Mouse (Mus musculus): ENCODE data around the gene Cd37. TPM values are rescaled to one million over a fixed set of nuclear protein-coding genes. Genes with fewer than 3 reads are reported as not detected.

Gene Cd37
- total RNA-seq, 2 experiments from 2014 or later = 0.69 to 1.3 TPM

DNA sequence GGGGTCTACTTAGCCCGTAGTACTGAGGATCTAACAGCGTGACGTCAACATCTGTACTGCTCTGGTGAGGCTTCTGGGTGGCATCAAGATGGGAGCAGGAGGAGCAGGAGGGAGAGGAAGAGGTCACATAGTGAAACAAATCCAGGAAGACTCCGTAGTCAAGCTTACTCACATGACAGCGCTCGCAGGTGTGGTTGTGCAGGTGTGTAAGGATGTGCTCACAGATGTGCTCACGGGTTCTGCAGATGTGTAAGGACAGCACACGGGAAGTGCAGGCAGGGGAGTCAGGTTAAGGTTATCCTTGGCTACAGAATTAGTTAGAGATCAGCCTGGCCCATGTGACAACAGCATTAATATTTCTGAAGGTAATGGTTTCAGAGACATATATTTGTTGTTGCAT, 14.9 kb upstream of the Cd37 start:
- TF ChIP-seq CTCF (IDR thresholded peaks at IDR 0.05) = no peak
- H3K27ac ChIP-seq = no peak overlapping the region
- intact Hi-C loops (cut with DNase I) = no loop called here
- no peak overlapping the region for H3K4me3 ChIP-seq
- DNase-seq = no peak

DNA sequence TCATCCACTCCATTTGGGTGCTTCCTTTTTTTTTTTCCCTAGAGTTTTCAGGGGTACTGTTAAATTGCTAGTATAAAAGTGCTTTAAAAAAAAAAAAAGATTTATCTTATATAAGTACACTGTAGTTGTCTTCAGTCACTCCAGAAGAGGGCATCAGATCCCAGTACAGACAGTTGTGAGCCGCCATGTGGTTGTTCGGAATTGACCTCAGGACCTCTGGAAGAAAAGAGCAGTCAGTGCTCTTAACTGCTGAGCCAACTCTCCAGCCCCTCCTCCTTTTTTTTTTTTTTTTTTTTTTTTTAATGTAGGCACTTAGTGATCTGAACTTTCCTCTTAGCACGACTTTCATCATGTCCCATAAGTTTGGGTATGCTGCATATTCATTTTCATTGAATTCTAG, 8.8 kb upstream of the Cd37 start:
- no peak for TF ChIP-seq CTCF (IDR thresholded peaks at IDR 0.05)
- DNase-seq = no peak
- intact Hi-C loops (cut with DNase I) = no loop called here
- H3K27ac ChIP-seq = no peak overlapping the region
- no peak overlapping the region for H3K4me3 ChIP-seq

GRCm38 (mm10) chr7:45241389-45241749, 2.5 kb upstream of the Cd37 start:
- Histone ChIP-seq H3K27ac (no peak overlapping the region), H3K4me3 (peak overlapping the region; percentile 41; the same call in 1 of the 2 replicates)
- TF ChIP-seq CTCF (IDR thresholded peaks at IDR 0.05) = no peak
- DNase-seq = no peak
- intact Hi-C loops (cut with DNase I) = no loop called here

GRCm38 (mm10) chr7:45240633-45241388, 1.9 kb upstream of the Cd37 start, which contains the start of gene Slc6a16:
Gene Slc6a16 (plus strand): TSS chr7:45241085.
- no peak for TF ChIP-seq CTCF (IDR thresholded peaks at IDR 0.05)
- Histone ChIP-seq H3K4me3 (peak within 1 kb of the TSS; percentile 41), H3K27ac (no peak within 1 kb of the TSS)
- peak; percentile 63 for DNase-seq
- intact Hi-C loops (cut with DNase I) = no loop called here

GRCm38 (mm10) chr7:45240109-45240508, 1.2 kb upstream of the Cd37 start:
- no peak for TF ChIP-seq CTCF (IDR thresholded peaks at IDR 0.05)
- intact Hi-C loops (cut with DNase I) = no loop called here
- no peak for DNase-seq
- H3K27ac ChIP-seq = no peak overlapping the region
- H3K4me3 ChIP-seq = no peak overlapping the region

DNA sequence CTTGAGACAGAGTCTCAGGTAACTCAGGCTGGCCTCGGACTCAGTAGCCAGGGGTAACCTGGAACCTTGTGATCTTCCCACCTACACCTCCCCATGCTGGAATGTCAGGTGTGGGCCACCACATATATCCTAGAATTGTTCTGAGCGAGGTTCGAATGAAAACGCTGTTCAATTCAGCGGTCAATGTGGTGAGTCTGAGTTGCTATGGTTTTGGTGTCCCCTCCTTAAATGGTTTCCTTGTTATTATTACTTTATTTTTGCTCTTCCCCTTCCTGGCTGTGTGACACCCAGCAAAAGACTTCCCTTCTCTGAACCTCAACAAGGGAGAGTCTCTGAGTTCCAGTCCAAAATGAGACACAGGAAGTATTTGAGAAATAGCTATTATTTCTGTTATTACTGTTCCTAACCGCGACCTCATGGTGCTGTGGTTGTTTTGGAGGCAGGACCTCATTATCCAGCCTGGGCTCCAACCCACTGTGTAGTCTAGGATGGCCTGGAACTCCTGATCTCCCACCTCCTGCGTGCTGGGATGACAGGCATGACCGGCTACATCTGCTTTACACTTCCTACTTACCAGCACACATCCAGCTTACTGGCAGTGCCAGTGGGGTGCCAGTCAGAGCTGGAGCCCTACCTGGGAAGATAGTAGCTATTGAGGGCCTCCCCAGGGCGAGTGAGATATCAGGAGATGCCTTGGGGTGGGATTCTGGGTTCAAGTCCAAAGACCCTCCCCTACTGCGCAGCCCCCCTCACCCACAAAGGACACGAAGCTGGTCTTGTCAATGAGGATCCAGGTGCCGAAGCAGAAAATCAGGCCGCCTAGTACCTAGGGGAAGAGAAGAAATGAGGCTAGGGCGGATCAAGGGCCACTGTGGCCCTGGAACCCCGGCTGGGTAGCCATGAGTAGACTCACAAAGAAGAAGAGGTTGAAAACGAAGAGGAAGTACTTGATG, 892 bp downstream of the Cd37 start:
- H3K27ac ChIP-seq = no peak overlapping the region
- intact Hi-C loops (cut with DNase I) = no loop called here
- no peak for TF ChIP-seq CTCF (IDR thresholded peaks at IDR 0.05)
- DNase-seq = no peak
- peak overlapping the region; percentile 49 for H3K4me3 ChIP-seq

- H3K4me3 ChIP-seq = peak overlapping the region; percentile 66
- peak overlapping the region; percentile 41; the same call in 1 of the 2 replicates for H3K27ac ChIP-seq
- intact Hi-C loops (cut with DNase I) = no loop called here
Observed at GRCm38 (mm10) chr7:45235656-45236180, 3.2 kb downstream of the Cd37 start.

DNA sequence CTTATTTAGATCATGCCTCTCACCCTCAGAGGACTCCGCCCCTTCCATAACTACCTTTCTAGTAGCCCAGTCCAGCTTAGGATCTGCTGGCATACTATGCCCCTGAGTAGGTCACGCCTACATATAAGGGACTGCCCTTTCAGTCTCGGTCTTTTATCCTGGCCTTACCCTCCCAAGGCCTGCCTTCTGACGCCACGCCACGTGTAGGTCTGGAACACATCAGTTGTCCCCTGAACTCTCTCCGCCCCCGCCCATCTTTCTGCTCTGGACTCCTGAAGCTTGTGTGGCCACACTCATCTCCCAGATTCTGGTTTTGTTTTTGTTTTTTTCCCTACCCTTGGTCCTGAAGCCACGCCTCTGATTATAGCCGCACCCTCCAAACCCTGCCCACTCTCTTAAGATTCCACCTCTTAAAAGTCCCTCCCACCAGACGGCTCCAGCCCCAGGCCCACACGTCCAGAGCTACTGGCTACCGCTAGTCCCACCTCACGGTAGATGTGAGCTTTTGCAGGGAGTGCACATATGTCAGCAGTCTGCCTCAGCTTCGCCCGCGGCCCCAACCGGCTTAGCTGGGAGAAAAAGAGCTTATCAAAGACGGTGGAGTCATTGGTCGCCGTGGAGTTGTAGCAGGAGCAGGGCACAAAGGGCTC, 3.9 kb downstream of the Cd37 start:
- Histone ChIP-seq H3K4me3 (peak overlapping the region; percentile 66), H3K27ac (peak overlapping the region; percentile 41; the same call in 1 of the 2 replicates)
- intact Hi-C loops (cut with DNase I) = no loop called here
- DNase-seq = peak; percentile 39
- no peak for TF ChIP-seq CTCF (IDR thresholded peaks at IDR 0.05)

More at GRCm38 (mm10) chr7:45235656-45236180, 3.2 kb downstream of the Cd37 start:
- no peak for DNase-seq
- TF ChIP-seq CTCF (IDR thresholded peaks at IDR 0.05) = no peak

DNA sequence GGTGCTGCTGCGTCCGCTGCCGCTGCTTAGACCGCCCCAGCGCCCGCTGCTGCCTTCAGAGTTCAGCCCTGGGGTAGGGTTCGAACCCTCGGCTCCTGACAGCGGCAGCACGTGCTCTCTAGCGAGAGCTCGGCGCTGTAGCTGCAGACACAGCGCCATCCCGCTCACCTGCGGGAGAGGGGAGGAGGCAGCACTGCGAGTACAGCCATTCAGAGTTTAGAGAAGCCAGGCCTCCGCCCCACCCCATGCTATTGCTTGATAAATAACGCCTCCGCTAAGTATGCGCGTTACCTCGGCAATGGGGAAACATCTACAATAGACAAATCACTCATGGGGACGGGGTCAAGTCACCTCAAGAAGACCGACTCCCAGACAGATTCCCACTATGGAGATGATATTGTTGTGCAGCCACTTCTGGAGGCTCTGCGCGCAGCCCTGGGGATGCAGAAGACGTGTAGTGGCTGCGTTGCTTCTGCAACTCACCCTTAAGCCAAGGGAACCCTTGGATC, 4.5 kb downstream of the Cd37 start:
- no peak for DNase-seq
- no peak for TF ChIP-seq CTCF (IDR thresholded peaks at IDR 0.05)
- intact Hi-C loops (cut with DNase I) = no loop called here
- peak overlapping the region; percentile 40; the same call in 1 of the 2 replicates for H3K27ac ChIP-seq
- peak overlapping the region; percentile 66 for H3K4me3 ChIP-seq

- intact Hi-C loops (cut with DNase I) = no loop called here
- H3K4me3 ChIP-seq = peak overlapping the region; percentile 66
- no peak for TF ChIP-seq CTCF (IDR thresholded peaks at IDR 0.05)
- no peak for DNase-seq
- no peak overlapping the region for H3K27ac ChIP-seq
Observed at GRCm38 (mm10) chr7:45233580-45234332, 5.2 kb downstream of the Cd37 start.

DNA sequence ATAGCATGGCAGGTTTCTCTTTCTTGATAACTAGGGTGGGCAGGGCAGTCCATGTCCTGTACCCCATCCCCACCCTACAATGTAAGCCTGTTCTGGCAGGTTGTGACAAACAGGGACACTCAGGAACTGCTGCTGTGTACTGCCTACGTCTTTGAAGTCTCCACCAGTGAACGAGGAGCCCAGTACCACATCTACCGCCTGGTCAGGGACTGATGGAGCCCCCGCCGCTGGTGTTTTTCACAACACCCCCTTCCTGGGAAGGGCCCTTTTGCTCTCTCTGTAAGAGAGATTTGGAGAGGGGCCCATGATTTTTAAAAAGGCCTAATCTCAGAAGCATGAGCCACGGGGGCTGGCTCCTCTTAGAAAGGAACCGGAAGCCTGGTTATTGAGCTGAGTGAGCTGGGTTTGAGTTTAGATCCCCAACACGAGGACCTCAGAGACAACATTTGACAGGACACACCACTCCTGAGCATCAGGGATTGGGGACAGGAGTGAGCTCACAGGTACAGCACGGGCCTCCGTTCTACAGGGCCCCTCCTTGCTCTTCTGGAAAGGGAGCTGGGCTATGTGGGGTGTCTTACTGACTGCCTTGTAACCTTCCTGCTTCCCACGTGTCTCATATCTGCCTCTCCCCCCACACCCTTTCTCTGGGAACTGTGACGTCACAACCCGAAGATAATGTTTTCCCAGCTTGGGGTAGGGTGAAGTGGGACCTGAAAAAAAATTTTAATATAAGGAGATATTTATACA, 6.0 kb downstream of the Cd37 start:
- no peak for TF ChIP-seq CTCF (IDR thresholded peaks at IDR 0.05)
- DNase-seq = no peak
- Histone ChIP-seq H3K4me3 (no peak overlapping the region), H3K27ac (no peak overlapping the region)
- intact Hi-C loops (cut with DNase I) = no loop called here
